Mouse (Mus musculus): ENCODE measurements around the gene Cyp1b1.

DNA sequence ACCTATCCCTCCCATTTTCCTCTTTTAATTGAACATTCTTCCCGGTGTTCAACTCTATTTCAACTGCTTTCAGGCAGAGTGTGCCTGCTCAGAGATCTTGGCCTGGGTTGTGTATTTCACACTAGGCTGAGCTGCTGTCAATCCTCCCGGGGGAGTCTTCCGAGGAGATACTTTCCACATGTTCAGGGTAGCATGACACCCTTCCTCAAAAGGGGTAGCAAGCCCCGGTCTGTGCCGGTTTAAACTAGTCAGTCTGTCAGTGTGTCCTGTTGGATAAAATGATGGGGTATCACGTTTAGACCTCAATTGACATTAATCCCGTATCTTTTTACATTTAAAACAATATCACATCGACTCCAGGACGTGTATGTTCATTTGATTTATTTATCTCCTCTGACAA is 57.1 kb downstream of the Cyp1b1 start:
- no peak for TF ChIP-seq CTCF (IDR thresholded peaks at IDR 0.05; ENCODE audit: extremely low read depth, insufficient read depth, insufficient read length, insufficient replicate concordance)
- no peak for TF ChIP-seq POLR2A (IDR thresholded peaks at IDR 0.05; ENCODE audit: low read depth, low read length)
